Mouse (Mus musculus): ENCODE measurements around the gene Psenen. TPM values are rescaled to one million over a fixed set of nuclear protein-coding genes. Genes with fewer than 3 reads are reported as not detected.

Psenen gene
- polyA plus RNA-seq (2015; fragmentation: Nextera tagmentation; extraction: Ambion mirVana): 144 and 146 TPM in 2 replicates

DNA sequence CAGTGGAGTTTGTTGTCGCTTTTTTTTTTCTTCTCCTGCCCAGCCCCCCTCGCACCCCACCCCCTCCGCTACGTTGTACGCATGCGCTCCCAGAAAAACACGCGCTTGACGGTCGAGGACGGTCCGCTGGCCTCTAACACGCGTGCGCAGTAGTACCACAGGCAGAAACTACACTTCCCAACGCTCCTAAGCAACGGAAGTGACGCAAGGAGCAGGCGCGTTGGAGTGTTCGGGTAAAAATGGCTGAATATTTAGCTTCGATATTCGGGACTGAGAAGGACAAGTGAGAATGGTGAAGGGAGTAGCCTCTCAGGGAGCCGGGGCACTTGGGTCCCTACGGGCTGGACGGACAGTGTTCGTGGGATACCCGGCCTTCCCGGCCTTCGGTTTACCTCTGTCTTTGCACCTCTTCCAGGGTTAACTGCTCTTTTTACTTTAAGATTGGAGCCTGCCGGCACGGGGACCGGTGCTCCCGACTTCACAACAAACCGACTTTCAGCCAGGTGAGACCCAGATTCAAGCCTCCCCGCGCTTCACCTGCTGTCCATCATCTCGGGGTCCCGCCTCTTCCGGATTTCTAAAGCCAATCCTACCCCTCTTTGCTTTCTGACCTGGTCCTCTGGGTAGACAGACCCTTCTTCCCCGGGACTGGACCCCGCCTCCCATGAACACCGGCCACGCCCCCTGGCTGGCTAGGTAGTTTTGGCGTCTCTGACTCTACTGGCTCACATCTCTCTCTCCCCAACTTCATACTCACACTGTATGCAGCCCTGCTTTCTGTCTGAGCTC, at the start of gene Psenen, which contains the start of the genes U2af1l4 and Gm49396:
Psenen (minus strand) TSS at position 511 of the 789 bp plus-strand sequence.
U2af1l4 (plus strand) TSS at position 185 of the 789 bp plus-strand sequence.
Gm49396 (plus strand) TSS at position 228 of the 789 bp plus-strand sequence.
- Histone ChIP-seq H3K27ac (ENCODE audit: low read length) (peak within 1 kb of the TSS; percentile 97), H3K4me2 (ENCODE audit: low read depth, low read length) (peak within 1 kb of the TSS; percentile 85)

DNA sequence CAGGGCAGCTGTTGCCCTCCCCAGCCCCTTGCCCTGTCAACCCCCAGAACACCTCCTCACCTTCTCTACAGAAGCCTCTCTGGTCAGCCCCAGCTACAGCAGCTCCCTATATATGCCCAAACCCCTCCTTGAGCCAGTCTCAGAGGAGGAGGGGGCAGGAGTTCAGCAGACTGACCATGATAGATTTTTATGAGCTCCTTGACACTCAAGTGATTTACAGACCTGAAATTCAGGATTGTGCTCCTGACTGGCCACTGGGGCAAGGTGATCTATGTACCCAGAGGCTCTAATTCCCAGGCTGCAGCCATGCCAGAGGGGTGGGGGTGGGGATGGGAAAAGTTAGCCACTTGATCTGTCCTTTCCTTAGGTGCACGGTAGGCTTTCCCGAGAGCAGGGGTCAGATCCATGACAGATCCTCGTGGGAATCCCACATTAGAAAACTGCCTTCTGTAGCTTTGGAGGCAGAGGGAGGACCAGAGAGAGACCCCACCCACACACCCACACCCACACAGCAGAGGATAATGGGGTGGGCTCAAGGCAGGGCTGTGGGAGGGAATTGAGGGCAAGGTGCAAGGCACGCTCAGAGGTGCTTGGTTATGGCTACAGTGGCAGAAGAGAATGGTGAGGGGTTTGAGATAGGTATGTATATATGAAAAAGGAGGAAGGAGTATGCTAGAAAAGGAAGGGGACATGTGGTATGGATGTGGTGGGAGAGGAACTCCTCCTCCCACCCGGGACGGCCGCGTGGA, 49.4 kb upstream of the Psenen start, which contains the start of gene Upk1a:
Upk1a (minus strand) TSS at position 194 of the 749 bp plus-strand sequence.
- H3K36me3 ChIP-seq (ENCODE audit: control insufficient read depth, insufficient read depth, low read length): peaks cover 12% of the 10 kb centered on the region
- WGBS: 59% methylated on average over 8 of the region's 8 CpGs
- no peak within 1 kb of the TSS for H3K4me2 ChIP-seq (ENCODE audit: low read depth, low read length)
- no peak within 1 kb of the TSS; the same call in 1 of the 2 replicates for H3K9ac ChIP-seq (ENCODE audit: low read length)
- H3K4me3 ChIP-seq (ENCODE audit: low read length): no peak within 1 kb of the TSS
- no peak for ATAC-seq (ENCODE audit: low read depth)
- H3K27ac ChIP-seq (ENCODE audit: low read length): no peak within 1 kb of the TSS
- H3K27me3 ChIP-seq (ENCODE audit: control insufficient read depth, insufficient read depth, low read depth, low read length): no peaks in the 10 kb centered on the region
- H3K4me1 ChIP-seq (replicated peaks; ENCODE audit: control insufficient read depth, insufficient read depth, low read length): no peaks in the 10 kb centered on the region
- no peaks in the 10 kb centered on the region for H3K9me3 ChIP-seq (ENCODE audit: control insufficient read depth, low read length)

More for the DNA sequence above, at the start of gene Psenen, which contains the start of the genes U2af1l4 and Gm49396:
- Histone ChIP-seq H3K36me3 (ENCODE audit: control insufficient read depth, insufficient read depth, low read length) (peaks cover 13% of the 10 kb centered on the region), H3K4me3 (ENCODE audit: low read length) (peak within 1 kb of the TSS; percentile 76), H3K9me3 (ENCODE audit: control insufficient read depth, low read length) (no peaks in the 10 kb centered on the region), H3K9ac (ENCODE audit: low read length) (peak within 1 kb of the TSS; percentile 80), H3K4me1 (replicated peaks; ENCODE audit: control insufficient read depth, insufficient read depth, low read length) (peaks cover 13% of the 10 kb centered on the region), H3K27me3 (ENCODE audit: control insufficient read depth, insufficient read depth, low read depth, low read length) (no peaks in the 10 kb centered on the region)
- WGBS: under 1% methylated on average over 45 of the region's 45 CpGs
- peak; percentile 87 for ATAC-seq (ENCODE audit: low read depth)

DNA sequence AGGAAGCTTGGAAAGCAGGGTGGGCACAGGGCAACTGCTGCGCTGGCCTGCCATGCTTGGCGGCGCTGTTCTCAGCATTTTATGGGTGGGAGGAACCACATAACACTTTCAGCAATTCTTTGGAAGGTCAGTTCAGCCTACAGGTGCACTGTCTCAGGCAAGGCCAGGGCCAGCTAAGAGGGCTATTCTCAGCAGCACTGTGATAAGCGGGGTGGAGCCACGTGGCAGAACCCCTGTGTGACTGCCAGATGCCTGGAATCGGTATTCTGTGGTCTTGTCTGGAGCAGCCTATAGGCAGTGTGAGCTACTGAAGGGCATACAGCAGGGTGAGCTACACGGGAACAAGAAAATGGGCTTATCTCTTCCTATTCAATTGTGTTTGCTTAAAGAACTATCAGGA, 46.6 kb upstream of the Psenen start:
- H3K4me3 ChIP-seq (ENCODE audit: low read length): no peak overlapping the region
- H3K36me3 ChIP-seq (ENCODE audit: control insufficient read depth, insufficient read depth, low read length): no peaks in the 10 kb centered on the region
- H3K9me3 ChIP-seq (ENCODE audit: control insufficient read depth, low read length): no peaks in the 10 kb centered on the region
- no peak overlapping the region for H3K27ac ChIP-seq (ENCODE audit: low read length)
- no peak overlapping the region for H3K4me2 ChIP-seq (ENCODE audit: low read depth, low read length)
- no peak for ATAC-seq (ENCODE audit: low read depth)
- H3K4me1 ChIP-seq (replicated peaks; ENCODE audit: control insufficient read depth, insufficient read depth, low read length): no peaks in the 10 kb centered on the region
- H3K9ac ChIP-seq (ENCODE audit: low read length): no peak overlapping the region
- 50% methylated on average over 7 of the region's 7 CpGs for WGBS
- no peaks in the 10 kb centered on the region for H3K27me3 ChIP-seq (ENCODE audit: control insufficient read depth, insufficient read depth, low read depth, low read length)

DNA sequence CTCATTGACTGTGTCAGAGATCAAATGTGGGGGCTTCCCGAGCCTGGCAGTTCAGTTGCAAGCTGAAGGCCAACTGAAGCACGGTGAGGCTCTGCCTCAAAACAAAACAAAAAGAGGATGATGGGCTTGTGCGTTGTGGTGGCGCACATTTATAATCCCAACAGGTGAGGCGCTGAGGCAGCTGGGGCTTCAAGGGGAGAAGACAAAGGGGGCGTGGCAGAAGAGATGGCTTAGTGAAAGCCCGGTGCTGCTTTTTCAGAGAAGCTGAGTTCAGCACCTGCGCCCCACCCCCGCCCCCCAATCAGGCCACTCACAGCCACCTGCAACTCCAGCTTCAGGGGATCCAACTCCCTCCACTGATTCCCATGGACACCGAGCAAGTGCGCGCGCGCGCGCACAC, 45.0 kb upstream of the Psenen start:
- no peak overlapping the region for H3K27ac ChIP-seq (ENCODE audit: low read length)
- no peak overlapping the region for H3K4me2 ChIP-seq (ENCODE audit: low read depth, low read length)
- H3K9ac ChIP-seq (ENCODE audit: low read length): peak overlapping the region; percentile 5; the same call in 1 of the 2 replicates
- WGBS: 47% methylated on average over 15 of the region's 16 CpGs
- no peak for ATAC-seq (ENCODE audit: low read depth)
- H3K27me3 ChIP-seq (ENCODE audit: control insufficient read depth, insufficient read depth, low read depth, low read length): no peaks in the 10 kb centered on the region
- no peaks in the 10 kb centered on the region for H3K4me1 ChIP-seq (replicated peaks; ENCODE audit: control insufficient read depth, insufficient read depth, low read length)
- H3K36me3 ChIP-seq (ENCODE audit: control insufficient read depth, insufficient read depth, low read length): no peaks in the 10 kb centered on the region
- H3K4me3 ChIP-seq (ENCODE audit: low read length): no peak overlapping the region
- no peaks in the 10 kb centered on the region for H3K9me3 ChIP-seq (ENCODE audit: control insufficient read depth, low read length)

DNA sequence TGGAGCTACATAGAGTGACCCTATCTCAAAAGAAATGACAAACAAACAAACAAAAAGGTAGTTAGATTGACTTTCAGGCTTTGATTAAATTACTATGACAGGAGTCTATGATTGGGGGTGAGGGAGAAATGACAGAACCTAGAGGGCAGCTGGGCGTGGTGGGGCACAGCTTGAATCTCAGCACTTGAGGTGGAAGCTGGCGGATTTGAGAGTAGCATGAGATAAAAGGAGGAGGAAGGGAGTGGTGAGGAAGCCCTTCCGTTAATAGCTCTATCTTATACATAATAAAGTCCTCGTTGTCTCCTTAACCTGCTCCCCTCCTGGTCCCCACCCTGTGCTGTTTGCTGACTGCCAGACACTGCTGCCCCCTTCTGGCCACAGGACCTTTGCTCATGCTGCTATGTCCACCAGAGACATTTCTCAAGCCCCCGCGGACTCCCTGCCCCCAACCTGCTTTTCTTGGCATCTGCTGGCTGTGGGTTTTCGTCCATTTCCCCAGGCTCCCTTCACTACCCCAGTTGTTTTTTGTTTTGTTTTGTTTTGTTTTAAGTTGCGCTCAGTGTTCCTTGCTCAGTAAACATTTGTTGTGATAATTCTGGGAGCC, 44.4 kb upstream of the Psenen start:
- H3K4me3 ChIP-seq (ENCODE audit: low read length): no peak overlapping the region
- no peaks in the 10 kb centered on the region for H3K27me3 ChIP-seq (ENCODE audit: control insufficient read depth, insufficient read depth, low read depth, low read length)
- peak; percentile 75; the same call in 1 of the 2 replicates for ATAC-seq (ENCODE audit: low read depth)
- H3K9me3 ChIP-seq (ENCODE audit: control insufficient read depth, low read length): no peaks in the 10 kb centered on the region
- no peak overlapping the region for H3K4me2 ChIP-seq (ENCODE audit: low read depth, low read length)
- H3K9ac ChIP-seq (ENCODE audit: low read length): peak overlapping the region; percentile 5; the same call in 1 of the 2 replicates
- H3K36me3 ChIP-seq (ENCODE audit: control insufficient read depth, insufficient read depth, low read length): no peaks in the 10 kb centered on the region
- 25% methylated on average over 8 of the region's 8 CpGs for WGBS
- peaks cover 3% of the 10 kb centered on the region for H3K4me1 ChIP-seq (replicated peaks; ENCODE audit: control insufficient read depth, insufficient read depth, low read length)
- no peak overlapping the region for H3K27ac ChIP-seq (ENCODE audit: low read length)

DNA sequence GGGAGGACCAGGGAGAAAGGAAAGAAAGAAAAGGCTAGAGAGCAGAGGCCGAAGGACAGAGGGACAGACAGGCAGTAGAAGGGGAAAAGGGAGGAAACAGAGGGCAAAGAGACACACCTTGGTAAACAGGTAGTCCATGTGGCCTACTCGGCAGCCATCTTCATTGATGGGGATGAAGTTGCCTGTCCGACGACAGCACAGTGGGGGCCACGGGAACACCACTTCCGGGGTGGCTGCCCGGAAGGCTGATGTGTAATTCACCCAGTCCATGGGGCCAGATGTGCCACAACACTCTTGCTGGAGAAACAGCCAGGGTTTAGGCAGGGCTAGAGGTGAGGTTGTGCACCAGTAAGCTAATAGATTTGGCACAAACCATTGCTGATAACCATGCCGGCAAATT, 41.5 kb upstream of the Psenen start:
- no peaks in the 10 kb centered on the region for H3K36me3 ChIP-seq (ENCODE audit: control insufficient read depth, insufficient read depth, low read length)
- H3K4me1 ChIP-seq (replicated peaks; ENCODE audit: control insufficient read depth, insufficient read depth, low read length): peaks cover 3% of the 10 kb centered on the region
- no peak for ATAC-seq (ENCODE audit: low read depth)
- no peak overlapping the region for H3K9ac ChIP-seq (ENCODE audit: low read length)
- no peak overlapping the region for H3K4me3 ChIP-seq (ENCODE audit: low read length)
- no peak overlapping the region for H3K4me2 ChIP-seq (ENCODE audit: low read depth, low read length)
- H3K27me3 ChIP-seq (ENCODE audit: control insufficient read depth, insufficient read depth, low read depth, low read length): no peaks in the 10 kb centered on the region
- H3K9me3 ChIP-seq (ENCODE audit: control insufficient read depth, low read length): no peaks in the 10 kb centered on the region
- H3K27ac ChIP-seq (ENCODE audit: low read length): no peak overlapping the region
- 80% methylated on average over 8 of the region's 8 CpGs for WGBS

DNA sequence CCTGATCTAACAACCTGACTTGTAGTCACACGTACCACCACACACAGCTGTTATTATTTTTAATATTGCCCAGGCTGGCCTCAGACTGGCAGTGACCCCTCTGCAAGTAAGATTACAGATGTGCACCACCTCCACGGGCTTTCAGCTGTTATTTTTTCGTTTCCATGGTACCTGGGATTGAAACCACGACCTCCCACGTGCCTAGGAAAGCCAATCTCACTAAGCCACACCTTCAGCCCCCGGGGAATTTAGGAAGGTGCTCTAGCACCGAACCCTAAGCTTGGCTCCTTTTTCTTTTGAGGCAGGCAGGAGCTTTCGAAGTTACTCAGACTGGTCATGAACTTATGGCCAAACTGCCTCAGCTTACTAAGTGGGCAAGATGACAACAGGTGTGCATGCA, 41.0 kb upstream of the Psenen start:
- 0 out of 2 replicates have a peak overlapping the region, but pooled peaks have one; percentile 17 for H3K27ac ChIP-seq (ENCODE audit: low read length)

DNA sequence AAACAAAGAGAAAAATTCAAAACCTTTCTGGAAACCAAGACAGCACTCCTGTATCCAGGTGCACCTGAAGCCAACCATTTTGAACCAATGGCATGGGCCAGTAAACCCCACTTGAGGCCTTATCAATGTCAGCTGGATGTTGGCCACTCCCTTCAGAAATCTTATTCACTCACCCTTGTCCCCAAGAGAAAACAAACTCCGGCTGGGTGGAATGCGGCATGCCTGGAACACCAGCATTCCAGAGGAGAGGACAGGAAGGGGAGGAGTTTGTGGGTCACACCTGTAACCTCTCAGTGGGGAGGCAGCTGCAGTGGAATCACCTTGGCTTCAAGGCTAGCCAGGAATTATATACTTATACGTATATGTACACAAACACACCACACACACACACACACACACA, 39.2 kb upstream of the Psenen start:
- Histone ChIP-seq H3K27me3 (ENCODE audit: control insufficient read depth, insufficient read depth, low read depth, low read length) (no peaks in the 10 kb centered on the region), H3K4me1 (replicated peaks; ENCODE audit: control insufficient read depth, insufficient read depth, low read length) (peaks cover 7% of the 10 kb centered on the region), H3K4me3 (ENCODE audit: low read length) (no peak overlapping the region), H3K9ac (ENCODE audit: low read length) (no peak overlapping the region), H3K9me3 (ENCODE audit: control insufficient read depth, low read length) (no peaks in the 10 kb centered on the region), H3K36me3 (ENCODE audit: control insufficient read depth, insufficient read depth, low read length) (no peaks in the 10 kb centered on the region), H3K27ac (ENCODE audit: low read length) (peak overlapping the region; percentile 93), H3K4me2 (ENCODE audit: low read depth, low read length) (no peak overlapping the region)
- 13% methylated on average over 3 of the region's 3 CpGs for WGBS
- ATAC-seq (ENCODE audit: low read depth): peak; percentile 77

More for the DNA sequence above, 41.0 kb upstream of the Psenen start:
- Histone ChIP-seq H3K4me2 (ENCODE audit: low read depth, low read length) (no peak overlapping the region), H3K27me3 (ENCODE audit: control insufficient read depth, insufficient read depth, low read depth, low read length) (no peaks in the 10 kb centered on the region), H3K4me1 (replicated peaks; ENCODE audit: control insufficient read depth, insufficient read depth, low read length) (peaks cover 3% of the 10 kb centered on the region), H3K9me3 (ENCODE audit: control insufficient read depth, low read length) (no peaks in the 10 kb centered on the region), H3K9ac (ENCODE audit: low read length) (no peak overlapping the region), H3K36me3 (ENCODE audit: control insufficient read depth, insufficient read depth, low read length) (no peaks in the 10 kb centered on the region), H3K4me3 (ENCODE audit: low read length) (no peak overlapping the region)
- no peak for ATAC-seq (ENCODE audit: low read depth)
- 52% methylated on average over 8 of the region's 8 CpGs for WGBS

Measured in lung, embryonic 16.5 days (tissue).